Mouse (Mus musculus): ENCODE data around the gene Tlnrd1.

GRCm38 (mm10) chr7:83914566-83914965 lies 30.5 kb upstream of the Tlnrd1 start:
- no peak for TF ChIP-seq POLR2A (IDR thresholded peaks at IDR 0.05; ENCODE audit: control insufficient read depth, low read depth, low read length)
- peak; percentile 22; the same call in 1 of the 2 replicates for TF ChIP-seq CTCF (IDR thresholded peaks at IDR 0.05; ENCODE audit: control insufficient read depth, insufficient read depth, insufficient replicate concordance, low read depth, low read length)
